Mouse (Mus musculus) lung, adult 2 months (tissue): ENCODE measurements around the gene Nuak2.

Experiments
- CTCF ChIP-seq: fragments of 200-500 bp; IDR thresholded peaks from 2 replicates; pipeline ENCODE4 v1.5.1; 2011; ENCODE audit warnings: mild to moderate bottlenecking, low read length, control low read depth; ENCODE audit not compliant: insufficient read depth
- POLR2A ChIP-seq: fragments of 200-500 bp; IDR thresholded peaks from 2 replicates; pipeline ENCODE4 v1.6.1; 2011; ENCODE audit warnings: low read depth, mild to moderate bottlenecking, control low read depth, low read length, borderline replicate concordance; ENCODE audit errors: extremely low read depth

DNA sequence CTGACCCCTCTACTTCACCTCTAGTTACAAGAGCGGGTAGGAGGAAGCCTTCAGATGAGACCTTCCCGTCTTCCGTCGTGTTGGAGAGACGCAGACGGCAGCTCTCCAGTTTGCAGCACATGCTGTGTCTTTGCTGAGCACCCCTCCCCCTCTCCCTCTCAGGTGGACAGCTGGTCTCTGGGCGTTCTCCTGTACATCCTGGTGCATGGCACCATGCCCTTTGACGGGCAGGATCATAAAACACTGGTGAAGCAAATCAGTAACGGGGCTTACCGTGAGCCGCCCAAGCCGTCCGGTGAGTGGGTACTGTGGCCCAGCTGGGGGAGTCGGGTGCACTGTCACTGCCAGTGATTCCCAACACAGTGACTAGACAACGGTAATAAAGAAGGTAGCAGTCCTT lies 14.5 kb downstream of the Nuak2 start:
- TF ChIP-seq CTCF (no peak), POLR2A (no peak)
